Mouse (Mus musculus): ENCODE measurements at regions not wholly inside any gene's neighbourhood (a gene's known extent, or its start where the extent isn't known, plus 50 kb on each side); places are given as distances from the start of the nearest gene placed in this dataset.
A peak's percentile ranks its signal among the peaks of the same experiment; 100 is the strongest.

DNA sequence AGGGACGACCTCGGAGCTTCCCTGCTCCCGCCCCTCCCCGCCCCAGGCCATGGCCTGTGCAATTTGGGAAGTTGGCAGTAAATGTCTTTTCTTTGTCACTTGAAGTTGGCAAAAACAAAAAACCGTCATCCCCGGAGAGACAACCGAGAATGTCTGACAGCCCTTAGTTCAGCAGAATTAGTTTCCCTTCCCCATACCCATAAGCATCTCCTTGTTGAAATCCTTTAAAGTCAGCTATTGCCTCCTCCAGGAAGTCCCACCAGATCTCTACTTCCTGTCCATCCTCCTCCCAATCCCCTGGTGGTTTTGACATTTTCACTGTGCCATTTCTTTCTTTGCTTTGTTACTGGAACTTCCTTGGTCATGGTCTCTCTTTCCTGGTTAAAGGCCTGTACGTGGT lies 54.8 kb downstream of the Foxb1 start:
- Histone ChIP-seq H3K4me3 (no peak overlapping the region), H3K4me1 (peaks cover 13% of the 10 kb centered on the region), H3K27me3 (peaks cover 3% of the 10 kb centered on the region; the same call in 1 of the 2 replicates), H3K36me3 (no peaks in the 10 kb centered on the region), H3K9me3 (no peaks in the 10 kb centered on the region), H3K4me2 (replicated peaks) (no peak overlapping the region), H3K9ac (no peak overlapping the region), H3K27ac (no peak overlapping the region)
- 44% methylated on average over 8 of the region's 8 CpGs for WGBS
- no peak for ATAC-seq (ENCODE audit: low FRiP score, low read depth)

DNA sequence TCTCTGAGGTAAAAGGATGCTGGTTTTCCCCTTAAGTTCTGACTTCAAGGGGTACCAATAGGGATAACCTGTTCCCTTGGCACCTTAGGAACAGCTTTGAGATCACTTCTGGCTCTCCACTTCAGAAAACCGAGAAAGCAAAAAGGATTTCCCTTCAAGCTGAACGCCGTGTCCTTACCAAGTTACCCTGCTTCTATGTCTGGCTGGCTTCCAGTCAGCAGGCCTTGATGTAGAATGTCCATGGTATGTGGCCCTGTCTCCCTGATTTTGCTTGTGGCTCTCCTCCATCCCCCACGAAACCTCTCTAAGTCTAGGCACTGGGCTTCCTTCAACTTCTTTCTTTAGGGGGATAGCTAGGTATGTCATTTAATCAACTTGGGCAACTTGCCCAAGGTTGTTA lies 55.7 kb downstream of the Foxb1 start:
- H3K4me1 ChIP-seq, result peaks cover 13% of the 10 kb centered on the region
- no peaks in the 10 kb centered on the region for H3K36me3 ChIP-seq
- no peak overlapping the region for H3K4me3 ChIP-seq
- WGBS, result 44% methylated on average over 4 of the region's 4 CpGs
- no peak overlapping the region for H3K9ac ChIP-seq
- H3K9me3 ChIP-seq, result no peaks in the 10 kb centered on the region
- no peak overlapping the region for H3K4me2 ChIP-seq (replicated peaks)
- H3K27ac ChIP-seq, result no peak overlapping the region
- no peak for ATAC-seq (ENCODE audit: low FRiP score, low read depth)
- peaks cover 3% of the 10 kb centered on the region; the same call in 1 of the 2 replicates for H3K27me3 ChIP-seq

DNA sequence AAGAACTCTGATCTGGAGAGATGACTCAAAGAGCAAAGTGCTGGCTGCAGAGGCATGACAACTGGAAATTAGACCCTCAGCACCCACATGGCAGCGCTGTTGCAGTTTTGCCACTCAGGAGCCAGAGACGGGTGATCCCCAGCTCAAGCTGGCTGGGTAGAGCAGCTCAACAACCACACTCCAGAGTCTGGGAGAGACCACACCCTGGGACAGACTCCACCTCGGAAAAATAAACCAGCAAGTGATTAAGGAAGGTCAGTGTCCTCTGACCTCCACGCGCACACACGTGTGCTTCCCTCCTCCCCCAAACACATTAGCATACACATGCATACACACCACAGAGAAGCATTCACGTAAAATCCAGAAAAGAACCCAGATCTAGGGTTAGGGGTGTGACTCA lies 57.0 kb downstream of the Foxb1 start:
- Histone ChIP-seq H3K4me2 (replicated peaks) (no peak overlapping the region), H3K4me3 (no peak overlapping the region), H3K9ac (no peak overlapping the region), H3K4me1 (peaks cover 13% of the 10 kb centered on the region), H3K9me3 (no peaks in the 10 kb centered on the region), H3K27ac (no peak overlapping the region), H3K27me3 (peaks cover 3% of the 10 kb centered on the region; the same call in 1 of the 2 replicates), H3K36me3 (no peaks in the 10 kb centered on the region)
- ATAC-seq (ENCODE audit: low FRiP score, low read depth), result no peak
- WGBS, result 63% methylated on average over 7 of the region's 7 CpGs

DNA sequence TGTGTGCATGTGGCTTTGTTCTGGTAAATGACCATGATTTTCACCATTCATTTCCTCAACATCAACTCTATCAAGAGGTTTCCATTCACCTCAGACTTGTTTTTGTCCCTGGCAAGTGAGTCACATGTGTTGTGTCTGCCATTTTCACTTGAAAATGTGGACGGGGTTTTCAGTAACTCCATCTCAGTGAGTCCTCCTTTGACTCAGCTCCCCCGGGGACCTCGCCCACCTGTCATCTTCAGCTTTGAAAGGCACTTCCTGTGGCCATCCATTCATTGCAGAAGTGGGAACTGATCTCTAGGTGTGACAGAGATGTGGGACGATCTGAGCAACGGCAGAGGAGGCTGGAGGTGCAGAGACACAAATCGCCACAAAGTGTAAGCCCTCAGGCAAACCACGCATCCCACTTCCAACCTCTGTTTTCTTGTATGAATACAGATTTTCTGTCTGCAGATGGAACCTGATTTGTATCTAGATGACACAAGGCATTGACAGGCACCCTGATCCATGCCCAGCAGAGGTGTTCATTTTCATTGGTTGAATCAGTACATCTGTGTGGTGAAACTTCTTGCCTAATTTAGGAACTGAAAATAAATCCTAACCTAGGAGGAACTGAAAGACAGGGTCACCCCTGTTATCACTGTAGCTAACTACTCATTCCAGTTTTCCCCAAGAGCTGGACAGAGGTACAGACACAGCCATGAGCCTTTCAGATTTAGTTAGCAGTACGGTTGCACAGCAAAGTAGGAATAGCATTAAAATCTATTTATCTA lies 58.4 kb downstream of the Foxb1 start:
- Histone ChIP-seq H3K9me3 (no peaks in the 10 kb centered on the region), H3K27me3 (peaks cover 3% of the 10 kb centered on the region; the same call in 1 of the 2 replicates), H3K4me2 (replicated peaks) (no peak overlapping the region), H3K4me1 (peaks cover 13% of the 10 kb centered on the region), H3K9ac (no peak overlapping the region), H3K36me3 (no peaks in the 10 kb centered on the region), H3K4me3 (no peak overlapping the region), H3K27ac (no peak overlapping the region)
- ATAC-seq (ENCODE audit: low FRiP score, low read depth), result no peak
- WGBS, result 85% methylated on average over 8 of the region's 8 CpGs

DNA sequence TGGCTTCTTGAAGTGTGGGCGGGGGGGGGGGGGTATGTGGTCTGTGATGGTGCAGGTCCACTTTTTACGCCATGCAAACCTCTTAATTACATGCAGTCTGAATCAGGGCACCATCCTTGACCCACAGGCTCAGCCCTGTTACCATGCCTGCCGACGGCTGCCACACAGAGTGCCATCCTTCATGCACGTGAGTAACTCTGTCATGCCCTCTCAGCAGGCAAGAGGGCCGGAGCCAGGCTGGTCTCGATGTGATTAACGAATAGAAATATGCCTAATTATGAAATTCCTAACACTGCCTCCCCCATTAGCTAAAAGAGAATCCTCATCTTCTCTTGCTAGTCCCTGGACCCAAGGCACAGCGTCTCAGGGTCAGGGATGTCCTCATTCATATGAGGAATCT lies 60.0 kb downstream of the Foxb1 start:
- Histone ChIP-seq H3K27ac (no peak overlapping the region), H3K9ac (no peak overlapping the region), H3K4me1 (peaks cover 12% of the 10 kb centered on the region), H3K4me2 (replicated peaks) (no peak overlapping the region), H3K9me3 (no peaks in the 10 kb centered on the region), H3K27me3 (peaks cover 3% of the 10 kb centered on the region; the same call in 1 of the 2 replicates), H3K36me3 (no peaks in the 10 kb centered on the region), H3K4me3 (no peak overlapping the region)
- 76% methylated on average over 9 of the region's 9 CpGs for WGBS
- no peak for ATAC-seq (ENCODE audit: low FRiP score, low read depth)

DNA sequence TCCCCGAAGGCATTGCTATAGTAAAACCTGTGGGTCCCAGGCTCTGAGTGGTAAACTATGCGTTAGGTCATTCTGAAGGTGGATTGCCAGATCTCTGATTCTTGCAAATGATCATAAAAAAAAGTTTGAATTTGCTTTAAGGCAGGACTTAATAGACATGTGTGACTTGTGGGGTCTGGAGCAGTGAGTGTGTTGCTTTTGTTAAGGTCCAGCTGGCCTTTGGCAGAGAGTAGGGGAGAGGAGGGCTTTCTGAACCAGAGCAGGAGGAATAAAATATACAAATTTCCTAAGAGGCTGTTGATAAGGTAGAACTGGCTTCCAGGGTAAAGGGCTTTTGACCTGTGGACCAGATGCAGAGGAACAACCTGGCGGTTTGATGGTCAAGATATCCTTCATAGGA lies 69.0 kb downstream of the Foxb1 start:
- Histone ChIP-seq H3K27me3 (peaks cover 16% of the 10 kb centered on the region), H3K27ac (no peak overlapping the region), H3K4me3 (no peak overlapping the region), H3K9ac (no peak overlapping the region), H3K4me1 (0 out of 2 replicates have a peak, but pooled peaks cover 7% of the 10 kb centered on the region), H3K36me3 (no peaks in the 10 kb centered on the region), H3K9me3 (no peaks in the 10 kb centered on the region), H3K4me2 (replicated peaks) (no peak overlapping the region)
- 74% methylated on average over 3 of the region's 3 CpGs for WGBS
- ATAC-seq (ENCODE audit: low FRiP score, low read depth), result no peak

DNA sequence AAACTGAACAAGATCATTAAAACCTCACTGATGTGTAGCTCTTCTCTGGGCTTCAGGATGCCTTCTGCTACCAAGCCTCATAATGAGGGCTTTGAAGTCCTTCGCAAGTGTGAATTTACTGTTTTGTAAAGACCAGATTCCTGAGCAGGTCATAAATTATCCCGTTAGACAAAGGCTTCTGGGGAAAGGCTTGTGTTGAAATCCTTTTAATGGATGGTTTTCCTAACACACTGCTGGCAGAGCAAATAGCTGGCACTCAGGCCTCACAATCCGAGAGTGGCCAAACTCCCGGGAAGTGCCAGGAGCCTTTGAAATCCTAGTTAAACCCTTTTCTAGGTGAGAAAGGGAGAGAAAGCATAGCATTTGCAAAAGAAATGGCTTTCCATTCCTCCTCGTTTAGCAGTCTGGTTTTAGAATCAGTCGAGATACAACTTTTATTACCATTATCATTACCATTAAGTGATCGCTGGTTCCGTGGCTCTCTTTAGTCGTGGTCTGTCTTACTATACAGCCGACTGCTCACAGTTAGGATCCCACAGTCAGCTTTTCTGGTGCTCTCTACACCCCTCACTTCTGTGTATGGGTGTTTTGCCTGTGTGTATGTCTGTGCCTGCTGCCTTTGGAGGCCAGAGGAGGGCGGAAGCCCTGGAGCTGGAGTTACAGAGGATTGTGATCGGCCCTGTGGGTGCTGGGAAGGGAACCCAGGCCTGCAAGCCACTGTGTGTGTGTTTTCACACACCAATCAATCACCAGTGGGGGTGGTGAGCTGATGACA lies 73.2 kb downstream of the Foxb1 start:
- 9% methylated on average over 12 of the region's 12 CpGs for WGBS
- ATAC-seq (ENCODE audit: low FRiP score, low read depth), result no peak
- H3K9ac ChIP-seq, result no peak overlapping the region
- H3K4me1 ChIP-seq, result 0 out of 2 replicates have a peak, but pooled peaks cover 7% of the 10 kb centered on the region
- no peaks in the 10 kb centered on the region for H3K36me3 ChIP-seq
- H3K4me3 ChIP-seq, result no peak overlapping the region
- H3K27ac ChIP-seq, result no peak overlapping the region
- H3K4me2 ChIP-seq (replicated peaks), result no peak overlapping the region
- H3K27me3 ChIP-seq, result peaks cover 34% of the 10 kb centered on the region
- H3K9me3 ChIP-seq, result no peaks in the 10 kb centered on the region

DNA sequence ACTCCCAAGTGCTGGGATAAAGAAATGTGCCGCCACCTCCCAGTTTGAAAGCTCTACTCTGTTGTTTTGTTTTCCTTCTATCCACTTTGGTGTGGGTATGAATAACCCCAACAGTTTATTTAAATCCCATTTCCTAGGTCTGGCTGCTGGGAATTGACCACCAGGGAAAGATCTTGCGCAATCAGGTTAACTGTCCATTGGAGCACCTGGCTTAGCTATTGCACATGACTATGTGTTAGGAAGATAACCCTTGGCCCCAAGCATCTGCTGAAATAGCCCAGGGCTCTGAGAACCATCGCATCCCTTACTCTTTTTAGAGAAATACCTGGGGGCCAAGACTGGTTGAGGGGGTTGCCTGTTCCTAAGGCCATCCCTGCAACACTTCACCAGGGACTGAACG lies 74.0 kb downstream of the Foxb1 start:
- H3K9ac ChIP-seq, result no peak overlapping the region
- H3K4me2 ChIP-seq (replicated peaks), result no peak overlapping the region
- H3K36me3 ChIP-seq, result no peaks in the 10 kb centered on the region
- WGBS, result 47% methylated on average over 4 of the region's 4 CpGs
- no peaks in the 10 kb centered on the region for H3K9me3 ChIP-seq
- ATAC-seq (ENCODE audit: low FRiP score, low read depth), result no peak
- no peak overlapping the region for H3K4me3 ChIP-seq
- H3K27ac ChIP-seq, result no peak overlapping the region
- peaks cover 10% of the 10 kb centered on the region for H3K4me1 ChIP-seq
- H3K27me3 ChIP-seq, result peaks cover 34% of the 10 kb centered on the region

DNA sequence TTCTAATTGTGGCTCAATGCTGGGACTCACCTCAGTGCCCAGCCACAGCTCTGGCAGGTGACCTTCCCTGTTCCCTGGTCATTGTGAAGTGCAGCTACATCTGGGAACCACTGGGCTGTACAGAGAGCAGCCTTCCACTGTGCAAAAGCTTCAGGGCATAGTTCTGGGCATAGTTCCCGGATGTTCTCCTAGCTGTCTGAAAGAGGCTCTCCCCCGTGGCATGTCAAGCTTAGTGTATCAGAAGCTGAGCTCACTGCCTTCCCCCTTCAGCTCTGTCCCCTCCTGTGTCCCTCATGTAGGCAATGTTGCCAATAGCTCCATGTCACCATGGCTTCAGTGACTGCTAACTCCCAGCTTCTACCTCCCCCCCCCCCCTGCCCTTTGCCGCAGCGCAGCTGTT lies 75.1 kb downstream of the Foxb1 start:
- no peak overlapping the region for H3K4me3 ChIP-seq
- H3K9ac ChIP-seq, result no peak overlapping the region
- H3K4me2 ChIP-seq (replicated peaks), result no peak overlapping the region
- no peaks in the 10 kb centered on the region for H3K36me3 ChIP-seq
- no peak overlapping the region for H3K27ac ChIP-seq
- 55% methylated on average over 4 of the region's 4 CpGs for WGBS
- H3K4me1 ChIP-seq, result peaks cover 12% of the 10 kb centered on the region
- H3K27me3 ChIP-seq, result peaks cover 34% of the 10 kb centered on the region
- no peak for ATAC-seq (ENCODE audit: low FRiP score, low read depth)
- no peaks in the 10 kb centered on the region for H3K9me3 ChIP-seq

DNA sequence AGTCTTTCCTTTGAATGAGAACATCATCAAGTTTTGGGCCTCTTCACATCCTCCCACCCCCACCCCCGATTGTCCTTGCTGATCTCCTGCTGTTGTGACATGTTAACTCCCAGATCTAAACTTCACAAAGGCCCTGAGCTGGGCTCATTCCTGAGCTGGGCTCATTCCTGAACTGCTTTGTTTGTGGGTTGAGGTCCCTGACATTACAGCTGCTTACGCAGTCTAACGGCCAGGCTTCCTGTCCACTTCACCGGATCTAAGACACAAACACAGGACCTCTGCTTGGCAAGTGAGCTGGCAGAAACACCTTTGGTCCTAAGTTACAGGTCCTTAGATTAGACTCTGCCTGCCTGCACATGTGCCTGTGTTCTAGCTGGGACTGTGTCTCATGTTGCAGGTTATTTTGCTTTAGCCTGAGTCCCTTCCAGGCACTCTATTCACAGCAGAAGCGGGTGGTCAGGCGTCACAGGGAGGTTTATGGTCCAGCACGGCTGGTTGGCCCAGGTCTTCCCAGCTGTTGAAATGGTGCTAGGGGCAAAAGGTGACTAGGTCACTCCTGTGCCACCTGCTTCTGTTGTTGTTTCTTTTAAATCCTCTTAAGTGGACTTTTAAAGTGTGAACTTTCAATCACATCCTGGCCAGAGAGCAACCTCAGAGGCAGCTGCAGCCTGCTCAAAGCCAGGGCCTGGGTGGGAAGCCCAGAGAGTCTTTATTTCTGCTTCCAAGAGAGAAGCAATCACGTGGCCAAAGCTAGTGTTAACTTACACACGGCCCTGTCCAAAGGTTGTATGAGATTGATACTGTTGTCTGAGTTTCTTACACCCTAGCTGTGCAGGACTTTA lies 79.1 kb downstream of the Foxb1 start:
- Histone ChIP-seq H3K27ac (no peak overlapping the region), H3K9me3 (no peaks in the 10 kb centered on the region), H3K4me1 (peaks cover 5% of the 10 kb centered on the region), H3K36me3 (no peaks in the 10 kb centered on the region), H3K27me3 (peaks cover 19% of the 10 kb centered on the region), H3K4me2 (replicated peaks) (no peak overlapping the region), H3K9ac (no peak overlapping the region), H3K4me3 (no peak overlapping the region)
- 0 out of 2 replicates have a peak, but pooled peaks have one; percentile 32 for ATAC-seq (ENCODE audit: low FRiP score, low read depth)
- WGBS, result 9% methylated on average over 9 of the region's 9 CpGs

DNA sequence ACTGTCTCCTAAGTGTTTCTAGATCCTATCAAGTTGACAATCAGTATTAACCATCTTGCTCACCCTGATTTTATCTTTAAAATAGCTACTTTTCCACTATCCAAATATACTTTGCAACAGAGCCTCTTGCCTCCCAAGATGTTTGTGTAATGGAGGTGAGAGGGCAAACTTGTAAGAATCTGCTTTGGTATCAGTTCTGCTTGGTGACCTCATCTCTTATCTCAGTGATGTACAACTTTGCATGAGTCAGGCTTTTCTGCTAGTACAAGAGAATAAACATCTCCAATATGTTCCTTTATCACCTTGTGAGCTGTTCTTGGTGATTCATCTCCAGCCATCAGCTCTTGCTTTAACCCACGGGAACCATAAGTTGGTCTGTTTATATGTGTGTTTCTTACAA lies 82.1 kb downstream of the Foxb1 start:
- WGBS, result 86% methylated on average over 1 of the region's 1 CpGs
- H3K36me3 ChIP-seq, result no peaks in the 10 kb centered on the region
- no peak for ATAC-seq (ENCODE audit: low FRiP score, low read depth)

More for the DNA sequence above, 82.1 kb downstream of the Foxb1 start:
- H3K27me3 ChIP-seq, result peaks cover 12% of the 10 kb centered on the region; the same call in 1 of the 2 replicates
- H3K27ac ChIP-seq, result no peak overlapping the region
- H3K4me3 ChIP-seq, result no peak overlapping the region
- H3K4me1 ChIP-seq, result peaks cover 8% of the 10 kb centered on the region
- H3K9me3 ChIP-seq, result 0 out of 2 replicates have a peak, but pooled peaks cover 7% of the 10 kb centered on the region
- no peak overlapping the region for H3K4me2 ChIP-seq (replicated peaks)
- no peak overlapping the region for H3K9ac ChIP-seq
